Mouse (Mus musculus) intestine, embryonic 14.5 days (tissue): ENCODE results near the gene Ehd1. TPM values are rescaled to one million over a fixed set of nuclear protein-coding genes. Genes with fewer than 3 reads are reported as not detected.
A peak's percentile ranks its signal among the peaks of the same experiment; 100 is the strongest.

Experiments
- ATAC-seq: fragments of 200-750 bp; cut with Nextera tagmentation; replicated peaks from 2 replicates; pipeline ENCODE4 v1.8.0; 2017; ENCODE audit warnings: low read depth, moderate number of reproducible peaks, moderate TSS enrichment, moderate library complexity; ENCODE audit not compliant: low FRiP score, low TSS enrichment
- DNase-seq: peaks from one replicate; pipeline ENCODE4 v3.0.0-alpha.2; 2018; ENCODE audit warnings: low spot score
- H3K27ac ChIP-seq: fragments of 300-500 bp; sonication (generic); 2 replicates; pipeline ENCODE4 v1.5.1; 2014; ENCODE audit warnings: low read depth, mild to moderate bottlenecking, control low read depth
- H3K27me3 ChIP-seq: fragments of 300-500 bp; sonication (generic); replicated peaks from 2 replicates; pipeline ENCODE4 v1.6.1; 2014; ENCODE audit warnings: low read length, control low read depth; ENCODE audit not compliant: control insufficient read depth, insufficient read depth
- H3K36me3 ChIP-seq: fragments of 300-500 bp; sonication (generic); 2 replicates; pipeline ENCODE4 v1.6.1; 2014; ENCODE audit warnings: low read length, control low read depth; ENCODE audit not compliant: control insufficient read depth, insufficient read depth
- H3K4me1 ChIP-seq: fragments of 300-500 bp; sonication (generic); replicated peaks from 2 replicates; pipeline ENCODE4 v1.6.1; 2014; ENCODE audit warnings: low read length, control low read depth, mixed read lengths; ENCODE audit not compliant: control insufficient read depth, insufficient read depth
- H3K4me2 ChIP-seq: fragments of 300-500 bp; sonication (generic); 2 replicates; pipeline ENCODE4 v1.6.1; 2014; ENCODE audit warnings: low read length
- H3K4me3 ChIP-seq: fragments of 300-500 bp; sonication (generic); 2 replicates; pipeline ENCODE4 v1.5.1; 2014; ENCODE audit warnings: low read depth, low read length, control low read depth, mixed read lengths
- H3K9ac ChIP-seq: fragments of 300-500 bp; sonication (generic); 2 replicates; pipeline ENCODE4 v1.6.1; 2014; ENCODE audit warnings: mild to moderate bottlenecking, low read length
- H3K9me3 ChIP-seq: fragments of 300-500 bp; sonication (generic); 2 replicates; pipeline ENCODE4 v1.6.1; 2016; ENCODE audit warnings: low read length, control low read depth; ENCODE audit not compliant: control insufficient read depth
- WGBS: fragments of 180-500 bp; shearing (Covaris S2); extraction: QIAGEN DNeasy Blood & Tissue Kit; methylation state at CpG from one replicate; pipeline ENCODE4 v1.1.7; 2014; 5-methylcytosine and 5-hydroxymethylcytosine counted together
- polyA plus RNA-seq: library from polyadenylated mRNA; unstranded; fragments of >200 nt; fragmentation: Nextera tagmentation; extraction: Ambion mirVana; gene quantifications from 2 replicates; pipeline ENCODE4 v1.2.1, GENCODE M21; 2014

The Ehd1 gene
- polyA plus RNA-seq, 1 experiment from 2014 or later = 46.9 TPM

- peaks cover 52% of the 10 kb centered on the region for H3K36me3 ChIP-seq
- WGBS = 70% methylated on average over 14 of the region's 14 CpGs
Measured at GRCm38 (mm10) chr19:6281122-6282020, 4.8 kb downstream of the Ehd1 start.

GRCm38 (mm10) chr19:6283001-6283400 is 6.5 kb downstream of the Ehd1 start:
- peaks cover 60% of the 10 kb centered on the region for H3K36me3 ChIP-seq

More at GRCm38 (mm10) chr19:6281122-6282020, 4.8 kb downstream of the Ehd1 start:
- Histone ChIP-seq H3K27ac (no peak overlapping the region), H3K9ac (no peak overlapping the region), H3K9me3 (no peaks in the 10 kb centered on the region), H3K4me3 (no peak overlapping the region), H3K27me3 (no peaks in the 10 kb centered on the region), H3K4me1 (peaks cover 21% of the 10 kb centered on the region), H3K4me2 (no peak overlapping the region)
- no peak for ATAC-seq
- DNase-seq = no peak

GRCm38 (mm10) chr19:6284502-6284901 is 8.0 kb downstream of the Ehd1 start:
- no peak for DNase-seq
- Histone ChIP-seq H3K9me3 (no peaks in the 10 kb centered on the region), H3K36me3 (peaks cover 66% of the 10 kb centered on the region), H3K4me1 (peaks cover 1% of the 10 kb centered on the region; the same call in 1 of the 2 replicates), H3K27ac (no peak overlapping the region), H3K4me3 (no peak overlapping the region), H3K4me2 (no peak overlapping the region), H3K27me3 (no peaks in the 10 kb centered on the region), H3K9ac (no peak overlapping the region)
- ATAC-seq = no peak
- WGBS = 77% methylated on average over 12 of the region's 12 CpGs

More at GRCm38 (mm10) chr19:6283001-6283400, 6.5 kb downstream of the Ehd1 start:
- DNase-seq = no peak
- Histone ChIP-seq H3K27me3 (no peaks in the 10 kb centered on the region), H3K4me3 (no peak overlapping the region), H3K27ac (no peak overlapping the region), H3K4me2 (no peak overlapping the region), H3K9me3 (no peaks in the 10 kb centered on the region), H3K4me1 (peaks cover 16% of the 10 kb centered on the region), H3K9ac (no peak overlapping the region)
- no peak for ATAC-seq
- 72% methylated on average over 5 of the region's 5 CpGs for WGBS

- H3K27ac ChIP-seq = no peak overlapping the region
- WGBS = 62% methylated on average over 8 of the region's 8 CpGs
- no peak for DNase-seq
- ATAC-seq = peak; percentile 22; the same call in 1 of the 2 replicates
- no peaks in the 10 kb centered on the region for H3K9me3 ChIP-seq
- no peaks in the 10 kb centered on the region for H3K27me3 ChIP-seq
- H3K4me3 ChIP-seq = no peak overlapping the region
- no peak overlapping the region for H3K4me2 ChIP-seq
- H3K4me1 ChIP-seq = no peaks in the 10 kb centered on the region
- peaks cover 68% of the 10 kb centered on the region for H3K36me3 ChIP-seq
- no peak overlapping the region for H3K9ac ChIP-seq
Measured at GRCm38 (mm10) chr19:6285226-6285625, 8.7 kb downstream of the Ehd1 start.

GRCm38 (mm10) chr19:6285632-6286433 is 9.3 kb downstream of the Ehd1 start:
- no peaks in the 10 kb centered on the region for H3K27me3 ChIP-seq
- no peak for ATAC-seq
- H3K9ac ChIP-seq = no peak overlapping the region
- H3K4me3 ChIP-seq = no peak overlapping the region
- WGBS = 68% methylated on average over 7 of the region's 7 CpGs
- no peak overlapping the region for H3K4me2 ChIP-seq
- H3K4me1 ChIP-seq = no peaks in the 10 kb centered on the region
- no peak overlapping the region for H3K27ac ChIP-seq
- no peak for DNase-seq
- peaks cover 64% of the 10 kb centered on the region for H3K36me3 ChIP-seq
- no peaks in the 10 kb centered on the region for H3K9me3 ChIP-seq

GRCm38 (mm10) chr19:6286434-6287401 is 10.2 kb downstream of the Ehd1 start:
- Histone ChIP-seq H3K36me3 (peaks cover 60% of the 10 kb centered on the region), H3K9ac (no peak overlapping the region), H3K4me1 (no peaks in the 10 kb centered on the region), H3K27ac (no peak overlapping the region), H3K27me3 (no peaks in the 10 kb centered on the region), H3K9me3 (no peaks in the 10 kb centered on the region), H3K4me3 (no peak overlapping the region), H3K4me2 (no peak overlapping the region)
- ATAC-seq (no peak), DNase-seq (no peak)
- WGBS = 91% methylated on average over 19 of the region's 19 CpGs

- no peaks in the 10 kb centered on the region for H3K4me1 ChIP-seq
- no peak for ATAC-seq
- DNase-seq = no peak
- H3K36me3 ChIP-seq = peaks cover 49% of the 10 kb centered on the region
- no peaks in the 10 kb centered on the region for H3K27me3 ChIP-seq
- no peak overlapping the region for H3K4me3 ChIP-seq
- no peak overlapping the region for H3K27ac ChIP-seq
- H3K4me2 ChIP-seq = no peak overlapping the region
- no peak overlapping the region for H3K9ac ChIP-seq
- H3K9me3 ChIP-seq = no peaks in the 10 kb centered on the region
- WGBS = 69% methylated on average over 13 of the region's 13 CpGs
Measured at GRCm38 (mm10) chr19:6288236-6288894, 11.8 kb downstream of the Ehd1 start.
